Mouse (Mus musculus): ENCODE measurements around the gene Cyp2t4.

Gene Cyp2t4

GRCm38 (mm10) chr7:27162780-27163449 lies 9.4 kb downstream of the Cyp2t4 start:
- DNase-seq = peak in 1 of 2 experiments; percentile 11

GRCm38 (mm10) chr7:27163450-27163805 lies 9.9 kb downstream of the Cyp2t4 start:
- peak in 1 of 2 experiments; percentile 21 for DNase-seq

GRCm38 (mm10) chr7:27164112-27164947 lies 10.8 kb downstream of the Cyp2t4 start:
- DNase-seq = peak; percentile 62 to 65

- peak; percentile 64 to 67 for DNase-seq
These were observed 11.6 kb downstream of the Cyp2t4 start for GRCm38 (mm10) chr7:27165007-27165655.

- no peak for DNase-seq
These were observed 12.2 kb downstream of the Cyp2t4 start for GRCm38 (mm10) chr7:27165696-27166095.

GRCm38 (mm10) chr7:27166229-27166613 lies 12.7 kb downstream of the Cyp2t4 start:
- DNase-seq = peak; percentile 74 to 86

GRCm38 (mm10) chr7:27166614-27167474 lies 13.3 kb downstream of the Cyp2t4 start, which contains the start of gene Egln2:
Gene Egln2, minus strand, starts transcription at chr7:27166802.
- DNase-seq = peak; percentile 93 to 97

GRCm38 (mm10) chr7:27167475-27168094 lies 14.1 kb downstream of the Cyp2t4 start:
- no peak for DNase-seq

- no peak for DNase-seq
These were observed 14.9 kb downstream of the Cyp2t4 start for GRCm38 (mm10) chr7:27168371-27168770.

GRCm38 (mm10) chr7:27170981-27171380 lies 17.5 kb downstream of the Cyp2t4 start:
- no peak for DNase-seq

GRCm38 (mm10) chr7:27174496-27174895 lies 21.0 kb downstream of the Cyp2t4 start:
- DNase-seq = no peak

- no peak for DNase-seq
These were observed 21.4 kb downstream of the Cyp2t4 start for GRCm38 (mm10) chr7:27174896-27175295.

- DNase-seq = no peak
These were observed 24.4 kb downstream of the Cyp2t4 start for GRCm38 (mm10) chr7:27177942-27178323.

GRCm38 (mm10) chr7:27178324-27179216 lies 25.1 kb downstream of the Cyp2t4 start, which contains the start of gene Rab4b:
Gene Rab4b, minus strand, starts transcription at chr7:27178896.
- peak; percentile 99 to 100 for DNase-seq

- DNase-seq = no peak
These were observed 25.9 kb downstream of the Cyp2t4 start for GRCm38 (mm10) chr7:27179217-27179918.

- no peak for DNase-seq
These were observed 26.5 kb downstream of the Cyp2t4 start for GRCm38 (mm10) chr7:27180036-27180435.

GRCm38 (mm10) chr7:27180837-27181695 lies 27.6 kb downstream of the Cyp2t4 start, which contains the start of the genes Gm21983 and Mia:
Gene Gm21983, minus strand, starts transcription at chr7:27181086.
Gene Mia, minus strand, starts transcription at chr7:27181157.
- no peak for DNase-seq

GRCm38 (mm10) chr7:27182498-27182897 lies 29.0 kb downstream of the Cyp2t4 start:
- no peak for DNase-seq

GRCm38 (mm10) chr7:27184964-27185363 lies 31.4 kb downstream of the Cyp2t4 start:
- DNase-seq = no peak

Measured in cerebellum, adult 18-20 months (tissue).